Mouse (Mus musculus): Measurements from ENCODE around the gene Gm10260. TPM values are rescaled to one million over a fixed set of nuclear protein-coding genes. Genes with fewer than 3 reads are reported as not detected.

Gm10260 gene
- polyA plus RNA-seq, 1 experiment from 2014 or later = 7.2 TPM

DNA sequence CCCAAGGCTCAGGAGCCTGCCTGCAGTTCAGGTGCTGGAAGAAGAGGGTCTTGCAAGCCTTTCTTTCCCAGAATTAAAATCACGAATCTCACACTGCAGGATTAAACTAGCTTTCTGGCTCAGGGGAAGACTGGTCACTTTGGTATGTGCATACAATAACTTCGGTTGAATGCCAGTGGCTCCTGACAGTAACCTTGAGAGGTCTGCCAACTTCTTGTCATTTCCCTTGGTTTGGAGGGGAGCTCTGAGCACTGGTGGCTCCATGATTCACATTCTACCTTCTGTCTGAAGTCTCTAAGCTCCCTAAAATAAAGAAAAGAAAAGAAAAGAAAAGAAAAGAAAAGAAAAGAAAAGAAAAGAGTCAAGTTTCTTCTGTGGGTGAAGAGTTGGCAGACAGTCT is 16.4 kb downstream of the Gm10260 start:
- Histone ChIP-seq H3K4me1 (replicated peaks) (peaks cover 48% of the 10 kb centered on the region), H3K9ac (peak overlapping the region; percentile 64), H3K27ac (peak overlapping the region; percentile 90), H3K9me3 (replicated peaks) (no peaks in the 10 kb centered on the region), H3K36me3 (no peaks in the 10 kb centered on the region), H3K4me2 (peak overlapping the region; percentile 55), H3K27me3 (no peaks in the 10 kb centered on the region), H3K4me3 (replicated peaks) (no peak overlapping the region)
- no peak for DNase-seq
- ATAC-seq (ENCODE audit: low read depth) = no peak
- 42% methylated on average over 2 of the region's 2 CpGs for WGBS (ENCODE audit: insufficient replicate concordance)

DNA sequence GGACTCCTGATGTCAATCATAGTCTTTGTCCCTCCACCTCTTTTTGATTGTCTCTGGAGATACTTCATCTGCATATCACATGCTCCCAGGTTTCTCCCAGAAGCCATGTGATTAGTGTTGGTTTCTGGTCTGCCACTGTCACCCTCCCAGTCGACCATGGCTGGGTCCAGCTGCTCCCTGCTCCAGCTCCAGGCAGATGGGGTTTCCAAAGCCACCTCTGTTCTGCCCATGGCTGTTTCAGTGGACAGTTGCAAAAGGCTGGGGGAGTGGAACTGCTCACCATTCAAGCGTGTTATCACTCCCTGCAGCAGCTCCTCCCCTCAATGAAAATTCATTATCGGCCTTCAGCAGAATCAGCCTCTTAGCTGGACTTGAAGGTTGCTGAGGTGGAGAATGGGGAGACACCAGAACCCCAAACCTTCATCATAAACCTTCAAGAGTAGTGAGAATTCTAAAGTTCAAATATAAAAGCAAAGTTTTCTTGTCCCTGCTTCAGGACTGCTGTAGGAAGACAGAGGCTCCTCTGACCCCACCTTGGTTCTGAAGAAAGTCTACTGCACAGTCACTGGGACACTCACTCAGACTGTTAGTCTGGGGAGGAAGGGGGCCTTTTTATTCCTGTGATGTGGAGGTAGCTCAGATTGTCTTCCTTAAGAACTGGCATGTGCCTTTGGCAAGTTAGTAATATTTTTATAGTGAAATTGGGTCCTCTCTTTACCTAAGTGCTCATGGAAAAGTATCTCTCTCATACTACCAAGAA is 17.0 kb downstream of the Gm10260 start:
- Histone ChIP-seq H3K4me2 (peak overlapping the region; percentile 55), H3K4me1 (replicated peaks) (peaks cover 54% of the 10 kb centered on the region), H3K4me3 (replicated peaks) (0 out of 2 replicates have a peak overlapping the region, but pooled peaks have one; percentile 9), H3K27me3 (no peaks in the 10 kb centered on the region), H3K9me3 (replicated peaks) (no peaks in the 10 kb centered on the region), H3K9ac (peak overlapping the region; percentile 64), H3K36me3 (no peaks in the 10 kb centered on the region), H3K27ac (peak overlapping the region; percentile 90)
- ATAC-seq (ENCODE audit: low read depth) (peak; percentile 97), DNase-seq (peak; percentile 75)
- WGBS (ENCODE audit: insufficient replicate concordance) = 16% methylated on average over 3 of the region's 3 CpGs

DNA sequence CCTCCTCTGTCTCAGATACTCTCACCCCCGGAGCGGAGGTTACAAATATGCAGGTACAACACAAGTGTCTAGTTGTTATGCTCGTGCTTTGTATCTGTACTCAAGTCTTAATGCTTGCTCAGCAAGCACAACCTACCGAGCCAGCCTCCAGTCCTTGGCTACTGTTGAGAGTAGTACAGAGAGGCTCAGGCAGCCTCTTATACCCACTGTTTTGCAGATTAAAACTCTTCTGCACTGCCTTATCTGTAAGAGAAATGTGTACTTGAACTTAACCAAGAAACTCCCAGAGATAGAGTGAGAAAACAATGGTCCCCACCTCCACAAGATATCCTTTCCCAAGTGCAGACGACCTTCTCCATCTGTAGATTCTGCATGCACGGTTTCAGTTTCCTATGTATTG is 24.5 kb downstream of the Gm10260 start:
- Histone ChIP-seq H3K9ac (no peak overlapping the region), H3K9me3 (replicated peaks) (no peaks in the 10 kb centered on the region), H3K4me3 (replicated peaks) (no peak overlapping the region), H3K27me3 (no peaks in the 10 kb centered on the region), H3K27ac (peak overlapping the region; percentile 20; the same call in 1 of the 2 replicates), H3K36me3 (no peaks in the 10 kb centered on the region), H3K4me1 (replicated peaks) (peaks cover 39% of the 10 kb centered on the region), H3K4me2 (no peak overlapping the region)
- DNase-seq = no peak
- peak; percentile 85 for ATAC-seq (ENCODE audit: low read depth)
- WGBS (ENCODE audit: insufficient replicate concordance) = 49% methylated on average over 6 of the region's 6 CpGs

DNA sequence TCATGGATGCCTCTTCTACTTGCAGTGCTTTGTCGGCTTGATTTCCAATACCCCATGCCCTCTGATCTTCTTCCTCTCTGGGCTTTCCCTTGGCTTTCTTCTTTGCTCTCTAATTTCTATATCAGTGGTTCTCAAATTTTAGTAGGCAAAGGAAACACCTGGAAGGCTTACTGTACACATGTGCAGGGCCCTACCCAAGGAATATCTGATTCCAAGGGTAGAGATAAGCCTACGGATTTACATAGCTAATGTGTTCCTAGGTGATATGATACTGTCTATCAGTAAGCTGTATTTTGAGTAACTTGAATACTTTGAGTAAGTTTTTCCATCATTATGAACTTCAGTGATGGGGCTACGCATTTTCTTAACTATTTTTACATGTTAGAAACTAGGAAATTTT is 25.7 kb downstream of the Gm10260 start:
- DNase-seq (no peak), ATAC-seq (ENCODE audit: low read depth) (no peak)
- Histone ChIP-seq H3K27ac (no peak overlapping the region), H3K27me3 (no peaks in the 10 kb centered on the region), H3K36me3 (no peaks in the 10 kb centered on the region), H3K9me3 (replicated peaks) (no peaks in the 10 kb centered on the region), H3K4me2 (no peak overlapping the region), H3K4me1 (replicated peaks) (peaks cover 34% of the 10 kb centered on the region), H3K4me3 (replicated peaks) (no peak overlapping the region), H3K9ac (no peak overlapping the region)
- 63% methylated on average over 3 of the region's 3 CpGs for WGBS (ENCODE audit: insufficient replicate concordance)

DNA sequence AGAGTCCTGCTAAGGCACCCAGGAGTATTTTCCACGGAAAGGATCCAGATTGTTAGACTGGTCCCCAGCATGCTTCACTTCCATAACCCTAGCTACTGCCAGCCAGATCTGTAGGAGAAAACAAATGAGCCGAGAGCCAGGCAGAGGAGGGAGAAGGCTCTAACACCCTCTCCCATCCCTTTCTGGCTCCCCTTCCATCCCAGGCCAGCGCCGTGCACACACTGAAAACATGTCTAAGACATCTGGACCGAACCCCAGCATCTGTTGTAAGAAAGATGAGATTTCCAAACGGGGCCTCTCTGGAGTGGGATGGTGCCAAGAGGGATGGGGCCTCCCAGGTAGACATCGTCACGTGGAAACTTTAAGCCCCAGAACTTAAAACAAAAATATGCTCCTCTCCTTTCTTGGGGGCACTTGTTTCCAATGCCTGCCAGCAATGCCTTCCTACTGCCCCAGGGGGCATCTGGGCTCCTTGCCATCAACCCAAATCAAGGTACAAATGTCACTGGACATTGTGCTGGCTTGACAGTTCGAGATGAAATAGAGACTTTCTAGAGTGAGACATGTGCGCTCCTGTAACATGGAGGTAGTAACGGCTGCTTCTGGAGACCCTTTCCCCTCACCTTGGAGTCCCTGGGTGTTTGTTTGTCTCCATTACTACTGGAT is 35.1 kb downstream of the Gm10260 start:
- Histone ChIP-seq H3K4me2 (no peak overlapping the region), H3K27ac (no peak overlapping the region), H3K4me3 (replicated peaks) (no peak overlapping the region), H3K9me3 (replicated peaks) (no peaks in the 10 kb centered on the region), H3K36me3 (no peaks in the 10 kb centered on the region), H3K9ac (no peak overlapping the region), H3K4me1 (replicated peaks) (no peaks in the 10 kb centered on the region), H3K27me3 (no peaks in the 10 kb centered on the region)
- whole genome bisulfite sequencing (ENCODE audit: insufficient replicate concordance) = 68% methylated on average over 11 of the region's 11 CpGs
- DNase-seq (no peak), ATAC-seq (ENCODE audit: low read depth) (no peak)

DNA sequence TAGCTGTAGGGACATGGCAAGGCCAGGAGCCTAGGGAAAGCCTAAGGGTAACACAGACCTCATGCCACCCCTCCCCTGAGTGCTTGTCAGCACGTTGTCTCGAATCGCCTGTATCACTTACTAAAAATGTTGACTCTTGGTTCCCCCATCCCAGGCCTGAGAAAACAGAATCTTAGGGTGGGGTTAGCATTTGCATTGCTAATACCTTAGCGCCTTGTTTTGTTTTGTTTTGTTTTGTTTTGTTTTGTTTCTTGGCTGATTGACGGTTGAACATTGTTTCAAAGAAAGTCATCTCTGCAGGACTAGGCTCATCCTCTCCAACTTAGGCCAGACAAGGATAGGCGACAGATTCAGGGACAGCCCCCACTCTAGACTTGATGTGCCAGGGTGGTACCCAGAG is 35.9 kb downstream of the Gm10260 start:
- H3K27ac ChIP-seq = no peak overlapping the region
- WGBS (ENCODE audit: insufficient replicate concordance) = 69% methylated on average over 6 of the region's 6 CpGs
- no peaks in the 10 kb centered on the region for H3K36me3 ChIP-seq
- H3K4me2 ChIP-seq = no peak overlapping the region
- H3K27me3 ChIP-seq = no peaks in the 10 kb centered on the region
- DNase-seq (no peak), ATAC-seq (ENCODE audit: low read depth) (no peak)
- H3K4me3 ChIP-seq (replicated peaks) = no peak overlapping the region
- H3K4me1 ChIP-seq (replicated peaks) = no peaks in the 10 kb centered on the region
- H3K9me3 ChIP-seq (replicated peaks) = no peaks in the 10 kb centered on the region
- no peak overlapping the region for H3K9ac ChIP-seq

DNA sequence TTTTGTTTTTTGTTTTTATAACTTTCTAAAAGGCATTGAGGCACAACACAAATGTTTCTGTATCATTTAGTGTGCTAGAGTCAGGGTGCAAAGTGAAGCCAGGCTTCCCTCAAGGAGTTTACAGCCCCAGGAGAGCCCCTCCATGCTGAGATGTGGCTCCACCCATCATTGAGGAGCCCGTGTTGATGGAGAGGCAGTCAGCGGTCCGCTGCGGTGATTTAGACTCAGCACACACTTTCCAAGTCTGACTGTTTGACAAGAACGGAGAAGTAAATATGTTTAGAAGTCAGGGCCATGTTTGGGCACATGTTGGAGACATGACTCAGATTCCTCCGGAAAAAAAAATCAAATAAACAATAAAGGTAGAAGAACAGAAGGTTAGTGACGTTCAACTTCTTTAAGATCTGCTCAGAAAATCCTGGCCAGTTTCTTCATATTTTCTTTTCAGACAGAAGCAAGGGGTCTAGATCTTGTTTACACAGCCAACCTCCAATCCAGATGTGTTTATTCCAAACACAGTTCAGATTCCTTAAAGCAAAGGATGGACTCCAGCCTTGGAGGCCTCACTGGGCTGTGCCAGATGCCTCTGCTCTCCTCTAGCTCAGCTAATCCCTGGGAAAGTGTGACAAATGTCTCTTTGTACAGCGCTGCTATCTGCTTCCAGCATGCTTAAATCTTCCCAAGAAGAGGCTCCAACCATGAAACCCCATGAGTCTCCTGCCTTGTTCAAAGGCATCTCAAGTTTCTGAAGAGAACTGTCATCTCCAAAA is 47.7 kb downstream of the Gm10260 start:
- no peaks in the 10 kb centered on the region for H3K36me3 ChIP-seq
- H3K27ac ChIP-seq = no peak overlapping the region
- no peaks in the 10 kb centered on the region for H3K9me3 ChIP-seq (replicated peaks)
- WGBS (ENCODE audit: insufficient replicate concordance) = 67% methylated on average over 8 of the region's 8 CpGs
- H3K4me2 ChIP-seq = no peak overlapping the region
- no peak for DNase-seq
- H3K4me3 ChIP-seq (replicated peaks) = no peak overlapping the region
- ATAC-seq (ENCODE audit: low read depth) = no peak
- no peaks in the 10 kb centered on the region for H3K4me1 ChIP-seq (replicated peaks)
- H3K27me3 ChIP-seq = no peaks in the 10 kb centered on the region
- H3K9ac ChIP-seq = no peak overlapping the region

DNA sequence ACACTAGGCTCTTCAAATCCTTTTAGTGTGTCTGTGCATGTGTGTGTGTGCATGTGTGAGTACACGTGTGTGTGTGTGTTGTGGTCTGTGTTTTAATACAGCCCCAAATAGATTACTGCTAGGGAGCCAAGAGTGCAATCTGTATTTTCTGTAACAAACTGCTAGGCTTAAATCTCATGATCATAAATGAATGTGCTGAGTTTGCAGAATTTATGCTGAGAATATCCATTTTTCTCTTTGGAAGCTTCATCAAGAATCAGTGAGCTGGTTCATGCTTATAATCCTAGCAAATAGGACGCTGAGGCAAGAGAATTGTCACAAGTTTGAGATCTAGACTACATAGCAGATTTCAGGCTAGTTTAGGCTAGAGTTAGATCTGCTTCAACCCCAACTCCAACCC is 48.9 kb downstream of the Gm10260 start:
- Histone ChIP-seq H3K4me3 (replicated peaks) (no peak overlapping the region), H3K4me1 (replicated peaks) (no peaks in the 10 kb centered on the region), H3K4me2 (no peak overlapping the region), H3K9me3 (replicated peaks) (no peaks in the 10 kb centered on the region), H3K9ac (no peak overlapping the region), H3K36me3 (no peaks in the 10 kb centered on the region), H3K27me3 (no peaks in the 10 kb centered on the region), H3K27ac (no peak overlapping the region)
- no peak for DNase-seq
- 65% methylated on average over 2 of the region's 2 CpGs for WGBS (ENCODE audit: insufficient replicate concordance)
- no peak for ATAC-seq (ENCODE audit: low read depth)
